Mouse (Mus musculus) C2C12 (cell line): ENCODE measurements around the gene 1700023F06Rik.

ENCODE experiments used
- CTCF ChIP-seq: IDR thresholded peaks from one replicate; pipeline ENCODE4 v1.5.1; 2011; ENCODE audit not compliant: control insufficient read depth, insufficient read depth, insufficient read length
- MYOG ChIP-seq: IDR thresholded peaks from one replicate; pipeline ENCODE4 v1.6.1; 2011; ENCODE audit not compliant: control insufficient read depth, insufficient read length; ENCODE audit errors: extremely low read depth

- TF ChIP-seq CTCF = no peak
- no peak for TF ChIP-seq MYOG
Measured at GRCm38 (mm10) chr11:103149771-103150170, 58.6 kb downstream of the 1700023F06Rik start.
